Mouse (Mus musculus) stomach, embryonic 14.5 days (tissue): ENCODE data around the gene Lsm10. TPM values are rescaled to one million over a fixed set of nuclear protein-coding genes. Genes with fewer than 3 reads are reported as not detected.

ENCODE experiments used
- ATAC-seq: fragments of 200-750 bp; cut with Nextera tagmentation; 2 replicates; pipeline ENCODE4 v1.8.0; 2017; ENCODE audit warnings: low read depth, moderate TSS enrichment; ENCODE audit not compliant: insufficient number of reproducible peaks, insufficient read depth, low FRiP score
- H3K27ac ChIP-seq: fragments of 300-500 bp; sonication (generic); 2 replicates; pipeline ENCODE4 v1.5.1; 2014; ENCODE audit warnings: mild to moderate bottlenecking, low read length, moderate library complexity, mixed read lengths
- H3K27me3 ChIP-seq: fragments of 300-500 bp; sonication (generic); 2 replicates; pipeline ENCODE4 v1.6.1; 2014; ENCODE audit warnings: low read length, control low read depth, mixed read lengths; ENCODE audit not compliant: control insufficient read depth, insufficient read depth
- H3K36me3 ChIP-seq: fragments of 300-500 bp; sonication (generic); 2 replicates; pipeline ENCODE4 v1.6.1; 2014; ENCODE audit warnings: mild to moderate bottlenecking, control low read depth, low read length, moderate library complexity, mixed read lengths; ENCODE audit not compliant: control insufficient read depth, insufficient read depth
- H3K4me1 ChIP-seq: fragments of 300-500 bp; sonication (generic); 2 replicates; pipeline ENCODE4 v1.6.1; 2014; ENCODE audit warnings: low read length, control low read depth, mixed read lengths; ENCODE audit not compliant: control insufficient read depth, insufficient read depth
- H3K4me2 ChIP-seq: fragments of 300-500 bp; sonication (generic); replicated peaks from 2 replicates; pipeline ENCODE4 v1.6.1; 2014; ENCODE audit warnings: low read depth, low read length, control low read depth
- H3K4me3 ChIP-seq: fragments of 300-500 bp; sonication (generic); 2 replicates; pipeline ENCODE4 v1.5.1; 2014; ENCODE audit warnings: low read depth, low read length, control low read depth
- H3K9ac ChIP-seq: fragments of 300-500 bp; sonication (generic); replicated peaks from 2 replicates; pipeline ENCODE4 v1.6.1; 2014; ENCODE audit warnings: low read depth, mild to moderate bottlenecking, control low read depth, low read length, moderate library complexity, mixed read lengths
- H3K9me3 ChIP-seq: fragments of 300-500 bp; sonication (generic); 2 replicates; pipeline ENCODE4 v1.6.1; 2016; ENCODE audit warnings: low read depth, low read length, control low read depth; ENCODE audit not compliant: control insufficient read depth
- WGBS: fragments of 180-500 bp; shearing (Covaris S2); extraction: QIAGEN DNeasy Blood & Tissue Kit; methylation state at CpG from one replicate; pipeline ENCODE4 v1.1.7; 2014; 5-methylcytosine and 5-hydroxymethylcytosine counted together
- polyA plus RNA-seq: library from polyadenylated mRNA; unstranded; fragments of >200 nt; fragmentation: Nextera tagmentation; extraction: Ambion mirVana; gene quantifications from 2 replicates; pipeline ENCODE4 v1.2.1, GENCODE M21; 2014

Lsm10 gene
- polyA plus RNA-seq, 1 experiment from 2014 or later, result 57.5 TPM

DNA sequence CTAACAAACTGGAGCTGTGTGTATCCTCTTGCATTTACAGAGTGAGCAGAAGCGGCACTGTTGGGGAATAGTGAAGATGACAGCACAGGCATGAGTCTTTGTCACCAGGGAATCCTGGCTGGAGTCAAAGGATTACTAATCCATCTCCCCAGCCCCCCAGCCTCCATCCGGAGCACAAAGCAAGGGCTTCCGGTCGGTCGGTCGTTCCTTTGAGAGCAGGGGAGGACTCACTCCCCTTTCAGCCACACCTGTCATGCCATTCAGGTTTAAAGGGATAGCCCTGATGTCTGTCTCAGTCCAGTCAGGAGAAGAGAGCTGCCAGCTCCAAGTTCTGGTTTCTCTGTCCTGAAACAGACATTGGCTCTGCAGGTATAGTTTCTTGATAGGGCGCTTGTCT, 14.7 kb downstream of the Lsm10 start:
- peak overlapping the region; percentile 75 for H3K27ac ChIP-seq
- 22% methylated on average over 7 of the region's 7 CpGs for WGBS
- H3K36me3 ChIP-seq, result no peaks in the 10 kb centered on the region
- no peak overlapping the region for H3K9ac ChIP-seq
- H3K4me3 ChIP-seq, result no peak overlapping the region
- no peaks in the 10 kb centered on the region for H3K9me3 ChIP-seq
- H3K4me2 ChIP-seq, result no peak overlapping the region; the same call in 1 of the 2 replicates
- no peak for ATAC-seq
- peaks cover 39% of the 10 kb centered on the region for H3K4me1 ChIP-seq
- H3K27me3 ChIP-seq, result no peaks in the 10 kb centered on the region

DNA sequence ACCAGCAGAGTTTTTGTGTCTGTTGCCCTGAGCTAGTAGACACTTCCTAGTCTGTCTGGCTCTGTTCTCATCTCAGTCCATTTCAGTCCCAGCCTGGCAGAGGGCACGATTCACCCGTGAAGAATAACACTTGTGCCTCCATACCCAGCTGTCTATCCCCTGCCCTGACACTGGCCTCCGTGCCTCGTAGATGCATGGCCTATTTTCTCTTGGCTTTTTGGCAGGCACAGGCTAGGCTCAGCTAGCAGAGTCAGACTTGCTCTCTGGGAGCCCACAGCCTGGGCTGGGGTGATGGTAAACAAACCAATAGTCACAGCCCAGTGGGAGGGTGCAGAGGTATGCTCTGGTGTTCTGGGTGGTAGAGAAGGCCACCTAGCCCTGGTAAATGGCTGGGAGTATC, 16.8 kb downstream of the Lsm10 start:
- no peak for ATAC-seq
- no peaks in the 10 kb centered on the region for H3K27me3 ChIP-seq
- 0 out of 2 replicates have a peak overlapping the region, but pooled peaks have one; percentile 10 for H3K9ac ChIP-seq
- H3K4me3 ChIP-seq, result no peak overlapping the region
- 76% methylated on average over 4 of the region's 4 CpGs for WGBS
- H3K36me3 ChIP-seq, result no peaks in the 10 kb centered on the region; the same call in 1 of the 2 replicates
- no peak overlapping the region for H3K27ac ChIP-seq
- H3K4me2 ChIP-seq, result no peak overlapping the region
- H3K4me1 ChIP-seq, result peaks cover 35% of the 10 kb centered on the region
- no peaks in the 10 kb centered on the region for H3K9me3 ChIP-seq

GRCm38 (mm10) chr4:126113943-126114342, 17.5 kb downstream of the Lsm10 start:
- no peak for ATAC-seq
- Histone ChIP-seq H3K36me3 (no peaks in the 10 kb centered on the region; the same call in 1 of the 2 replicates), H3K4me2 (no peak overlapping the region), H3K4me1 (peaks cover 30% of the 10 kb centered on the region), H3K27me3 (no peaks in the 10 kb centered on the region), H3K9me3 (no peaks in the 10 kb centered on the region), H3K9ac (no peak overlapping the region), H3K4me3 (no peak overlapping the region), H3K27ac (no peak overlapping the region)
- WGBS, result 14% methylated on average over 6 of the region's 6 CpGs

GRCm38 (mm10) chr4:126115411-126115810, 19.0 kb downstream of the Lsm10 start:
- H3K9me3 ChIP-seq, result no peaks in the 10 kb centered on the region
- no peaks in the 10 kb centered on the region for H3K27me3 ChIP-seq
- WGBS, result 85% methylated on average over 9 of the region's 9 CpGs
- H3K27ac ChIP-seq, result no peak overlapping the region
- no peak for ATAC-seq
- H3K4me1 ChIP-seq, result peaks cover 19% of the 10 kb centered on the region
- H3K4me3 ChIP-seq, result no peak overlapping the region
- H3K36me3 ChIP-seq, result no peaks in the 10 kb centered on the region; the same call in 1 of the 2 replicates
- no peak overlapping the region for H3K4me2 ChIP-seq
- H3K9ac ChIP-seq, result no peak overlapping the region

- no peaks in the 10 kb centered on the region for H3K27me3 ChIP-seq
- H3K4me2 ChIP-seq, result no peak overlapping the region
- peak; percentile 56 for ATAC-seq
- 59% methylated on average over 6 of the region's 6 CpGs for WGBS
- H3K36me3 ChIP-seq, result no peaks in the 10 kb centered on the region; the same call in 1 of the 2 replicates
- H3K27ac ChIP-seq, result peak overlapping the region; percentile 27; the same call in 1 of the 2 replicates
- no peaks in the 10 kb centered on the region for H3K9me3 ChIP-seq
- no peak overlapping the region for H3K9ac ChIP-seq
- H3K4me3 ChIP-seq, result no peak overlapping the region
- peaks cover 14% of the 10 kb centered on the region for H3K4me1 ChIP-seq
Observed at GRCm38 (mm10) chr4:126115871-126116521, 19.6 kb downstream of the Lsm10 start.

- H3K4me3 ChIP-seq, result no peak overlapping the region
- peaks cover 10% of the 10 kb centered on the region; the same call in 1 of the 2 replicates for H3K4me1 ChIP-seq
- no peaks in the 10 kb centered on the region for H3K9me3 ChIP-seq
- no peaks in the 10 kb centered on the region for H3K27me3 ChIP-seq
- no peak overlapping the region for H3K4me2 ChIP-seq
- ATAC-seq, result no peak
- no peak overlapping the region for H3K27ac ChIP-seq
- WGBS, result 77% methylated on average over 8 of the region's 8 CpGs
- H3K9ac ChIP-seq, result no peak overlapping the region
- no peaks in the 10 kb centered on the region; the same call in 1 of the 2 replicates for H3K36me3 ChIP-seq
Observed at GRCm38 (mm10) chr4:126117116-126117515, 20.7 kb downstream of the Lsm10 start.

DNA sequence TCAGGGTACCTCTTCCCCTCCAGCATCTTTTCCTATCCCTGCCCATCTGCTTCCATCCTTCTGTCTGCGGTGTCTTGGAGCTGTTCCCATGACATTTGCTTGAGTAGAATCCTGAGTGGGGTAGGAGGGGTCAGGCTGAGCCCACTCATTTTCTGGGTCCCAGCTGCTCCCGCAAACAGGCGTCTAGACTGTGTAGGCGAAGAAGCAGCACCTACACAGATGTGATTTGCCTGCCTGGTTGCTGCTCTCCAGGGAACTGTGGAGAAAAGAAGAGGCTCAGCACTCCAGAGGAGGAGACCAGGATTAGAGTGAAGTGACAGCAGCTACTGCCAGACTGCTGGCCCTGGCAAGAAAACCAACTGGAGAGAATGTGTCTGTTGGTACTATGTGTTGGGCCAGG, 22.2 kb downstream of the Lsm10 start:
- WGBS, result 85% methylated on average over 4 of the region's 4 CpGs
- no peak overlapping the region for H3K9ac ChIP-seq
- no peak for ATAC-seq

DNA sequence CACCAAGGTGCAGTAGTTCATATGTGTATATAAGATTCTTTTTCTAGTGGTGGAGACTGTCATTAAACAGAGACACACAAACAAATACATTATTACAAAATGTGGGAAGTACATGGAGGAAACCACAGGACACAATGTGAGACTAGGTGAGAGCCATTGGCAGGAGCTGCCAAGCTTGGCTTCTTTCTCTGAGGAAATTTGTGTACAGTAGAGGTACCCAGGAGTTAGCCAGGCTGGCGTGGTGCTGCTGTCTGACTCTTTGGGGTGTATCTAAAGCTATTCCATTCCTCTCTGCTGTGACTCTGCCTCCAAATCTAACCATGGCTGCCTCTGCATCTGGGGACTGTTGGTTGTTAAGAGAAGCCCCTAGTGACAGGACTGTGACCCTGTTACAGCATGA, 22.6 kb downstream of the Lsm10 start:
- no peak for ATAC-seq

More for the DNA sequence above, 22.2 kb downstream of the Lsm10 start:
- H3K4me2 ChIP-seq, result no peak overlapping the region
- H3K9me3 ChIP-seq, result no peaks in the 10 kb centered on the region
- no peak overlapping the region for H3K4me3 ChIP-seq
- no peaks in the 10 kb centered on the region for H3K27me3 ChIP-seq
- H3K27ac ChIP-seq, result no peak overlapping the region
- peaks cover 10% of the 10 kb centered on the region; the same call in 1 of the 2 replicates for H3K4me1 ChIP-seq
- no peaks in the 10 kb centered on the region; the same call in 1 of the 2 replicates for H3K36me3 ChIP-seq

More for the DNA sequence above, 22.6 kb downstream of the Lsm10 start:
- H3K4me2 ChIP-seq, result no peak overlapping the region
- no peak overlapping the region for H3K27ac ChIP-seq
- peaks cover 7% of the 10 kb centered on the region; the same call in 1 of the 2 replicates for H3K4me1 ChIP-seq
- H3K4me3 ChIP-seq, result no peak overlapping the region
- H3K9ac ChIP-seq, result no peak overlapping the region
- no peaks in the 10 kb centered on the region; the same call in 1 of the 2 replicates for H3K36me3 ChIP-seq
- no peaks in the 10 kb centered on the region for H3K9me3 ChIP-seq
- no peaks in the 10 kb centered on the region for H3K27me3 ChIP-seq
- 81% methylated on average over 1 of the region's 1 CpGs for WGBS
